1 mouse cellular context compared by ENCODE assay signal in genomic region chr11:24079392-24080391, GRCm38 (mm10).
TF ChIP-seq lines count a peak whose summit lies in the region.

No protein-coding gene starts in this region.

TF ChIP-seq in MEL, 35 proteins besides CTCF, POLR2A, EP300 and RAD21 (continued from another document):
- TF ChIP-seq ZC3H11A (IDR thresholded peaks at IDR 0.05; ENCODE audit: low read depth, low read length), result no peak
- no peak; the same call in none of the 2 replicates for TF ChIP-seq ZMIZ1 (IDR thresholded peaks at IDR 0.05; ENCODE audit: low read depth, low read length)
- TF ChIP-seq POLR2AphosphoS2 (IDR thresholded peaks at IDR 0.05; ENCODE audit: low read length), result no peak
- no peak for TF ChIP-seq USF2 (IDR thresholded peaks at IDR 0.05; ENCODE audit: borderline replicate concordance in 1 of 2, insufficient read depth in 1 of 2, low read depth in 1 of 2, low read length in 2 of 2)
- peak; percentile 67; the same call in 1 of the 2 replicates for TF ChIP-seq UBTF (IDR thresholded peaks at IDR 0.05; ENCODE audit: borderline replicate concordance, insufficient read depth, low read depth, low read length)
- TF ChIP-seq MAFK (IDR thresholded peaks at IDR 0.05; ENCODE audit: borderline replicate concordance, low read depth, low read length), result 0 out of 2 replicates have a peak, but pooled peaks have one; percentile 45
- no peak; the same call in none of the 2 replicates for TF ChIP-seq NELFE (IDR thresholded peaks at IDR 0.05; ENCODE audit: low read depth, low read length)
- no peak for TF ChIP-seq KAT2A (conservative IDR thresholded peaks at IDR 0.05; ENCODE audit: low read depth, low read length)
- no peak for TF ChIP-seq ELF1 (IDR thresholded peaks at IDR 0.05; ENCODE audit: low read depth, low read length)
- TF ChIP-seq ZNF384 (IDR thresholded peaks at IDR 0.05; ENCODE audit: low read depth, low read length), result 0 out of 2 replicates have a peak, but pooled peaks have one; percentile 19
- no peak for TF ChIP-seq GATA1 (IDR thresholded peaks at IDR 0.05; ENCODE audit: low read depth, low read length)
- no peak for TF ChIP-seq MYB (IDR thresholded peaks at IDR 0.05; ENCODE audit: low read depth, low read length)
- TF ChIP-seq MYC (IDR thresholded peaks at IDR 0.05; ENCODE audit: low read depth, low read length), result peak; percentile 94
- TF ChIP-seq JUND (IDR thresholded peaks at IDR 0.05; ENCODE audit: low read depth, low read length), result no peak
- peak; percentile 97 for TF ChIP-seq CHD1 (IDR thresholded peaks at IDR 0.05; ENCODE audit: low read depth, low read length)
- no peak for TF ChIP-seq TCF12 (IDR thresholded peaks at IDR 0.05; ENCODE audit: low read depth, low read length)
- peak; percentile 94 for TF ChIP-seq MXI1 (IDR thresholded peaks at IDR 0.05; ENCODE audit: low read depth, low read length)
